Mouse (Mus musculus) adrenal gland, adult 8-10 months (tissue): ENCODE measurements around the gene Olfr955. TPM values are rescaled to one million over a fixed set of nuclear protein-coding genes. Genes with fewer than 3 reads are reported as not detected.

Source experiments
- DNase-seq: peaks from one replicate; pipeline ENCODE4 v3.0.0; 2022
- total RNA-seq, 4 experiments: library from RNA; stranded (reverse); gene quantifications; 2 replicates each; pipeline ENCODE4 v1.2.4; 2022

The Olfr955 gene
- total RNA-seq, result not detected

DNA sequence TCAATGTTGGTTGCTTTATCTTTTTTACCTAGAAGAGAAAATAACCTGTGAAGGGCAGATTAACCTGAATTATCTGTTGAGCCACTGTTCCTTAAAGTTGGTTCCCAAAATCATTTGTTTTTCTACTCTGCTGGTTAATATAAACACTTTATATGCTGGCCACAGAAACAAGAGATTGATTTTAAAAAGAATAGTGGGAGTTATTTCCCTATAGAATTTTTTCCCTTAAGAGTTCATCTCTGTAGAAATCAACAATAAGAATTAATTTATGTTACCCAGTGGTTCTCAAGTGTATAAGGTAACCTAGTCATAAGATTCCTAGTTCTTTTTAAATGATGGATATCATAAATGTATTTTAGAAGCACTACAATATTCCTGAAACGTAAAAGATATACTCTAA is at the start of gene Olfr955:
TSS of gene Olfr955 (minus strand) at position 101 of the 400 bp plus-strand sequence.
- DNase-seq, result no peak

DNA sequence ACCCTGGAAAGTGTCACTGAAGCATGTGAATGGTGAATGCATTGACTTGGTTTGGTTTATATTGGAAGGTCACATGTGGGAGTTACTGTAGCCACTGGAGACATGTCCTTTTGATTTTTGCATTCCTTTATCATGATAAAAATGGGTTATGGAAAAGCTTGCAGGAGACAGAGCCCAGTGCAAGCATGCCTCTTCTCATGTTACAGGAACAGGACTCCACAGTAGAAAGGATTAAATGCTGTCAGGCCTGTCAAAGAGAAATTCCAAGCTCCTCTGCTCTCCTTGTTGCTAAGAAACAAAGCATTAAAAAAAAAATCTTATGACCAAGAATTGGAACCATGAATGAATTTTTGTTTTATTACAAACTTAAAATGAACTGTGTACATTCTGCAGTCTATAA is 46.9 kb upstream of the Olfr955 start:
- DNase-seq, result no peak

DNA sequence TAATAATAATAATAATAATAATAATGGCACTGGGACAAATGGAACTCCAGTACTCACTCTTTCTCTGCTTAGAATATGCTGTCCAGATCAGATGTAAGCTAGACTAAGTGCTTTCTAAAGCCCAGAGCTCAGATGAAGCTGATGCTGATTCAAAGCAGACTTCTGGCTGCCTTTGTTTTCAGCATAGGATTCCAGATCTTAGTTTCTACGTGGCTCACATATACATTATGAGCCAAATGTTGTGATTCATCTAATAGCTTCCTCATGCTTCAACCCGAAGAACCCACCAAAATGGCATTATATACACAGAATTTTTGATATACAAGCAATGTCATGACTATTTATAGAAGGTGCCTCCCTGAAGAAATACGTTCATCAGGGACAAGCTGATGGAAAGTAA is 43.8 kb upstream of the Olfr955 start, which contains the start of gene Olfr957:
TSS of gene Olfr957 (minus strand) at position 279 of the 400 bp plus-strand sequence.
- DNase-seq, result no peak

DNA sequence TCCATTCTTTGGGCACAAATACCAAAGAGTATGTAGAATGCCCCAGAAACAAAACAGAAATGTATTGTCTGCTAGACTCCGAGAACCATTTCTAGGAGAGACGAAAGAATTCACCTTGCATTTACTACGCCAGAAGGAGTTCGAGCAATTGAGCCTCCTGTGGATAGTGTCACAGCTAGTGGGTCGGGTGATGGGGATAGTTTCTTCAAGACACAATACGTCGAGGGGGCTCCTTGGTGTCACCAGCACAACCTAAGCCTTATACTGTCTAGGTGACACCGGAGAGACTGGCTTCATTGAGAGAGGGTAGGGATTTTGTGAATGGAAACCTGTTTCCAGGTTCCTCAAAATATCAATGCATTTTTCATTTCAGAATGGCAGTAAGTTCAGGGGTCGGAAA is 37.7 kb upstream of the Olfr955 start:
- DNase-seq, result no peak

DNA sequence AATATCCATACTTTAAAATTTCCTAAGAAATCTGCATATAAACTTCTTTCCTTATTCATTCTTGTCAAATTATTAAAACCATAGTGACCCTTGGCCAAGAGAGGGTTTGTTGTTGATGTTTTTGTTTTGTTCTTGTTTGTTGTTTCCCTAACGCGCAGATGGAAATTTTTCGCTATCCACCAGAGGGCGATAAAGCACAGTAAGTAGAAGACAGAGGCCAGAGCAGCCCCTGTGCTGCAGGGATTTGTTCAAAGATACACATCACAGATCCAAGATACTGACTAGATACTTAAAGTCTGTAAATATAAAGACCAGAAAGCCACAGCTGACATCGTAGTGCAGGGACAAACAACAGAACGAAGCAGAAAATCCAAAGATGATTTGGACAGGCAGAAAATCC is 37.3 kb upstream of the Olfr955 start:
- peak; percentile 4 for DNase-seq

DNA sequence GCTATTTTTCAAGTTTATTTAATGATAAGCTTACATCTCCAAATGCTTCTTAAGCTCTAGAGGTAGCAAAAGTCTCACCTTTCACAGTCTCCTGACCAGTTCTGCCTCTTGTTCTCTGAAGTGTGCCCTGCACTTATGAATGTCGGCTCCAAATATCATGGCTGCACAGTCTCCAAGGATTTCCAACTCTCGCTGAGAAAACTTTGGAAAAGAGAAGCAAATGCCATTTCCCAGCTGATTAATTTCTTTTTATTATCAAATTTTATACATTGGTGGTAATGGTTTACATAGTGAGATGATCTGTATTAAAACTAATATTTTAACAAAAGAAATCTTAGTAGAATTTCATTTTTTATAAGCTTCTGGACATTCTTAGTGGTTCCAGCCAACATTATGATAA is 22.2 kb upstream of the Olfr955 start, which contains the start of gene Olfr44:
TSS of gene Olfr44 (minus strand) at position 101 of the 400 bp plus-strand sequence.
- no peak for DNase-seq

DNA sequence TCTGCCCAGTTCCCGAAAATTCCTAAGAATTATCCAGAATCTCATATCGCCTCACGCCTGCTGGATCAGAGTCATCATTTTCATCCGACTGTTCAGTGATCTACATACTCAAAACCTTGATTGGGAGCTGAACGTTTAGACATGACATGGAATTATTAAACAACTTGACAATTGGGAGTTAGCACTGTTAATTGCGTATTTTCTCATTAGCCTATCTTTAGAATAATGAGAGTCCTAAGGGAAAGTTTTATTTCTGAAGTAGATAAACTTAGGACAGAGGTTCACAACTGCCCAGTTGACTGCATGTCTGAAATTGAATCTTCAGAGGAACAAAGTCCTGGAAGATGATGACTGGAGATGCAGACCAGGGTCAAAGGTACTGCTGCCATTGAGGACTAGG is 15.3 kb downstream of the Olfr955 start, which contains the start of gene Olfr954:
TSS of gene Olfr954 (plus strand) at position 301 of the 400 bp plus-strand sequence.
- DNase-seq, result no peak

DNA sequence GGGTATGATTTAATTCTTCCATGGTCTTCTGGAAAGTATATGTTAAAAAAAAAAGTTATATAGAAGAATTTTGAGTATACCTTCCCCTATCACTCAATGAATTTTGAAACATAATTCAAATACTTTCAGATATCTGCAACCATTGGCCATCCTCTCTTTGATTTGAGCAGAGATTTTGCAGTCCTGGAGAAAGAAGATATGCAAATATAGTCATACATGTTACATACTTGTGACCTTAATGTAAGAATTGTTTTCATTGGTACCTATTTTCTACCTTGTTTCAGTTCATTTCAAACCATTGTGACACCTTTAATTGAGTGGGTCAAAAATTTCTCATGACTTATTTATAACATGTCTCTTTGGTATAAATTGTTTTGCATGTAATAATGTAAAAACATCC is 44.7 kb downstream of the Olfr955 start, which contains the start of gene Olfr952:
TSS of gene Olfr952 (minus strand) at position 101 of the 400 bp plus-strand sequence.
- DNase-seq, result no peak

Other genes starting within 250 kb of the Olfr955 start
- gene Olfr1537, start 221.9 kb downstream of the Olfr955 start, total RNA-seq, result not detected
- not detected for gene Olfr945, start 195.1 kb downstream of the Olfr955 start, total RNA-seq
- not detected for gene Olfr948, start 145.9 kb downstream of the Olfr955 start, total RNA-seq
- not detected for gene Olfr951, start 84.5 kb downstream of the Olfr955 start, total RNA-seq
- gene Olfr952, start 44.8 kb downstream of the Olfr955 start, total RNA-seq, result not detected
- gene Olfr954, start 15.2 kb downstream of the Olfr955 start, total RNA-seq, result not detected
- gene Olfr44, start 22.1 kb upstream of the Olfr955 start, total RNA-seq, result not detected
- gene Olfr957, start 43.9 kb upstream of the Olfr955 start, total RNA-seq, result not detected
- gene Olfr958, start 82.1 kb upstream of the Olfr955 start, total RNA-seq, result not detected
- gene Olfr959, start 103.6 kb upstream of the Olfr955 start, total RNA-seq, result not detected
- gene AW551984, start 132.5 kb upstream of the Olfr955 start, total RNA-seq, result 10 to 100 TPM; 14.1 to 23.1 (median 19.1) TPM
- not detected for gene Olfr148, start 138.7 kb upstream of the Olfr955 start, total RNA-seq
- gene Olfr960, start 149.4 kb upstream of the Olfr955 start, total RNA-seq, result not detected
- not detected for gene Olfr961, start 173.1 kb upstream of the Olfr955 start, total RNA-seq
- not detected for gene Olfr963, start 195.3 kb upstream of the Olfr955 start, total RNA-seq
- not detected for gene Olfr149, start 235.2 kb upstream of the Olfr955 start, total RNA-seq
- gene Olfr965, start 239.4 kb upstream of the Olfr955 start, total RNA-seq, result not detected